Mouse (Mus musculus) hematopoietic stem cell, adult 5-6 weeks (primary cell): ENCODE measurements around the gene Fam78b. TPM values are rescaled to one million over a fixed set of nuclear protein-coding genes. Genes with fewer than 3 reads are reported as not detected.

ENCODE experiments used
- ATAC-seq, 2 experiments: fragments of 125-278 bp in 1 of 2; replicated peaks in 1 of 2; 2 replicates each; pipeline ENCODE4 v1.8.0; 2016 to 2017; ENCODE audit warnings: inconsistent platforms in 2 of 2, mild to moderate bottlenecking in 2 of 2, moderate number of reproducible peaks in 2 of 2, low read depth in 1 of 2, moderate TSS enrichment in 1 of 2; ENCODE audit not compliant: low FRiP score in 2 of 2, poor library complexity in 2 of 2, severe bottlenecking in 2 of 2, insufficient read depth in 1 of 2, low TSS enrichment in 1 of 2
- total RNA-seq: library from RNA; stranded (forward); fragments of 172-1452, 232-1000 nt; gene quantifications from 2 replicates; pipeline ENCODE4 v1.2.3, GENCODE M21; 2017

Fam78b gene
- total RNA-seq, result 0.20 TPM in 1 of 2 replicates, not detected in the other

DNA sequence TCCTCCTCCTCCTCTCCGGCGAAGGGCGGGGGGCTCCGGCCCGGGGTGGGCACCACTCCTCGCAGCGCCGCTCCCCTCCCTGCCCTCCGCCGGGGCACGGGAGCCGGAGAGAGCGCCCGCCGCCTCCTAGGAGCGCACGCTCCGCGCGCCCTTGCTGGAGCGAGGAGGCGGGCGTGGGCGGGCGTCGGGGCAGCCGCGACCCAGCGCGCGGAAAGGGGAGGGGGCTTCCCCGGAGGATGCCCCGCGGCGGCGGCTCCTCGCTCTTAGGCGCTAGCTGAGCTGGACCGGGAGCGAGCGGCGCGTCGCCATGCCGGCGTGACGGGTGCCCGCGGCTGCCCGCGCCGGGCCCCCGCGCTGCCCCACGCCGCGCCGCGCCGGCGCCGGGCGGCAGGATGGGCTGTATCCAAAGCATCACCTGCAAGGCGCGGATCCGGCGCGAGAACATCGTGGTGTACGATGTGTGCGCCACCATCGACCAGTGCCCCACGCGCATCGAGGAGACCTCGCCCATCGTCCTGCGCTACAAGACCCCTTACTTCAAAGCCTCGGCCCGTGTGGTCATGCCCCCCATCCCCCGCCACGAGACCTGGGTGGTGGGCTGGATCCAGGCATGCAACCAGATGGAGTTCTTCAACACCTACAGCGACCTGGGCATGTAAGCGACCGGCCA lies at the start of gene Fam78b:
Fam78b (plus strand) TSS at position 244 of the 670 bp plus-strand sequence.
- ATAC-seq, result no peak

DNA sequence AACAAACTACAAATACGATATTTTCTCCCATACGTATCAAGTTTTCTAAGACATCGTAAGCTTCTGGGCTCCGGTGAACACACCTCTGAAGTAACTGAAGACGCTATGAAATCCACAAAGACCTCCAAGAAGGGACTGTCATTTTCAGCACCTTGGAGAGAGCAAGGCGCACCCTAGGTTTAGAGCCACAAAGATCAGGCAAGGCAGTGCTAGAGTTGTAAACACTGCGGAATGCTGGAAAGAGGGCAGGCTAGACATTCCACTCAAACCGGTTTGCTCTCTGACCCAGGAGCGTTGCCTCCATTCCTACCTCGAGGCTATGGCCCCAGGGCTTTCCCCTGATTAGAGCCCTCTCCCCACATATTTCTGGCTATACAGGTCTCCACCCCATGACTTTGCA lies 36.7 kb upstream of the Fam78b start:
- ATAC-seq, result peak in 1 of 2 experiments; percentile 42; a peak in 1 of 4 replicates

DNA sequence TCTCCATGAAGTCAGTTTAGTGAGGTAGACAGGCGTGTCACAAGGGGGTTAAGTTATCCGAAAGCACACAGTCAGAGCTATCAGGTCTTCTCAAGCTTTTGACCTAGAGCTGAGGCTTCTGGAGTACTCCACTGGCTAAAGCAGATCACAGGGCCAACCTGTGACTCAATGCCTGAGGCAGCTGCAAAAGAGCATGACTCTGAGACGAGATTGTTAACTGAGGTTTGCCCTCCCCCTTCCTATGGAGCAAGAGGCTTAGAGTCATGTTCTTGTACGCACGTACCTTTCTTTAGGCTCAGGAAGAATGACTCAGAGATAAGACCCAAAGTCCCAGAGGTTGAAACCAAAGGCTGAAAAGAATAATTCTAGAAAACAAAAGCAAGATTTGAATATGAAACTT lies 32.9 kb upstream of the Fam78b start:
- ATAC-seq, result no peak

DNA sequence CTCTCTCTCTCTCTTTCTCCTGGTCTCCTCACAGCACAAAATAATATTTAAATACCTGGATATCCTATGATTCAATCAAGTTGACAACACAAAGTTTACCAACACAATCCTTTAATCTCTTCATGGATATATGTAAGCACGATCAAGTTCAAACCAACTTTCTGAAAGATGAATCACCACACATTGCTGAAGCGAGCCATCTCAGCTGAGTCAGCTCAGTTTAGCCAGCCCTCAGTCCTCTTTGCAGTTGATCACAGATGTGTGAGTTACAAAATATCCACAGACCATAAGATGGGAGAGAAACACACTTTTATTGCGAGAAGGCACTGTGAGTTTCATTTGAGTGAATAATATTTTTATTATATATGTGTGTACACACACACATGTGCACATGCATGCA lies 27.5 kb upstream of the Fam78b start:
- ATAC-seq, result no peak

DNA sequence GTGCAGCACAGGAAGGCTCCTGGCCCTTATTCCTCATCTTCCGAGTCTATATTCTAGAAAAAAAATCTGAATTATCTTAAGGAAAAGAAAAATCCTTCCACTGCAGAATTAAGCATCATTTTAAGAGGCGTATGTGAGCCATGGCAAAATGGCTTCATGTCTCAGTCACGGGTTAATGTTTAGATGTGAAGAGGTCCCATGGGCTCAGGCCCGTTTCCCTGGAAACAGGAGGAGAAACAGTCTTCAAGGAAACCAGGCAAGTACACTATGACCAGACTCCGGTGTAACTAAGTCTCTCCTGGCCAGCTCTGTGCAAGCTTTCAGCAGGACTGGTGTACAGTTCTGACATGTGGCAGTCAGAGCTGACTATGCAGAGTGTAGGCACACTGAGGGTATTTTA lies 22.6 kb upstream of the Fam78b start:
- no peak for ATAC-seq

DNA sequence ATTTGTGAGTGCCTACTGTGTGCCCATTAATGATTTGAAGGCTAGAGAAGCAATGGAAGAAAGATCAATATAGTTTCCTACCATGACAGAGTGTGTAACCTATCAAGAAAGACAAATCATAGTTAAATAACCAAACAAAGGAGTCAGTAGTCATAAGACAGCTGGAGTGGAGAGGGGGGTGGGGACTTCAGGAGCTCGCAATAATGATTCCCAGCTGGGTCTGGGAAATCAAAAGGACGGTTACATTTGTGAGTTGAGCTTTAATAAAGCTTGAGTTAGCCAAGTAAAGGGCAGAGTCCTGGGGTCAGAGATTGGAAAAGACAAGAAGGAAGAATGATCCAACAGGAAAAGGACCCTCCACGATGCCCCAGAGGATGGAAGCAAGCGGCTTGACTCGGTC lies 7.0 kb upstream of the Fam78b start:
- no peak for ATAC-seq

DNA sequence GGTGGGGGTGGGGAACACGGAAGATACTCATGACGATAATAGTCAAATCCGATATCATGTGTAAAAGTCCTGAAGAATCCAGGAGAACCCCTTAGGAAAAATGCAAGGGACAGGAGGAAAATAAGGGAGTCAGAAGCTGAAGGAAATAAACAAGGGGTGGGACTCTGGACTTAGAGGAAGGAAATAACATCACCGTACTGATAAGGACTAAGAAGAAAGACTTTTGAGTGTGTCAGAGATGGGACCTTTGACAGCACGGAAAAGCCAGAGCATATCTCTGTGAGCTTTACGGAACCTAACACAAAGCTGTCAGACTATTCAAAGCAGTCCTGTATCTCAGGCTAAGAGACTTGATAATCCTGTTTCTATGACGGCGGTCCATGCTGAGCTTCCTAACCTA lies 5.0 kb upstream of the Fam78b start:
- ATAC-seq, result no peak

DNA sequence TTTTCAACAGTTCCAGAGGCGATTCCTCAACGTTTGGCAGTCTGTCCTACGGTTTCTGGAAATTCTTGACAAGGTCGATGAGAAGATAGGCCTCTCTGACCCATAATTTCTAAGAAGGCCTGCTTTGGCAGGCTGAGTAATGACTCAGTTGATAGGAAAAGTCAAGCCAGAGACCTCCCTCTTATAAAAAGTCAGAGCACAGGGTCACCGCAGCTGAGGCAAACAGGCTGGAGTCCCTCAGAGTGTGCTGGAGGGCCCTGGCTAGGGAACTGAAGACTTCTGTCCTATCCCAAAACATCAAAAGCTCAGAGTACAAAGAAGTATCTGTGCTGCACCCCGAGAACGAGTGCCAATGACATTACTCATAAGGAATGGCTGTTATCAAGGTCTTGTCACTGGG lies 4.4 kb upstream of the Fam78b start:
- ATAC-seq, result no peak; a peak in 1 of 4 replicates

DNA sequence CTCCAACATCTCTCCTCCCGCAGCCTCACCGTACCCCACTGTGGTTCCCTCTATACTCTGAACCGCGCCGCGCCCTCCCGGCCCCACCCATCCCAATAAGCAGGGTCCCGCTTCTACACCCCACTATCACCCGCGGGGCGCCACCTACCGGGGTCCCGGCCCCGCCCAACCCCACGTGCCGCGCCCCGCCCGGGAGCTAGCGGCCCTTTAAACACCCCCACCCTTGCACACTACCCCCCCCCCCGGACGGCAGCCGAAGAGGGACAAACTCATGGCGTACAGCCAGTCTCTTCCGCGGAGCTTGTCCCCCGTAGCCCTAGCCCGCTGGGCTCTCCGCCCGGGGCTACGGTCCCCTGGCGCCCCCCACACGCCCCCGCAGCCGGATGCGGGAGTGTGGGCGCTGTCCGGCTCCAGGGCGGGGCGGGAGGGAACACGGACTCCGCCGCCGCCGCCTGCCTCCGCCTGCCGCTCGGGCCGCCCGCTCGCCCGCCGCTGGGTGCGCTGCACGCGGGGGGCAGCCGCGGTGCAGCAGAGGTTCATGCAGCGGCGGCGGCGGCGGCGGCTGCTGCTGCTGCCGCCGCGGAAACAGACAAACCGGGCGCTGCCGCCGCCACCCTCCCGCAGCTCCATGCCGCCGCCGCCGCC lies 566 bp upstream of the Fam78b start:
- peak in 1 of 2 experiments; percentile 21; a peak in 1 of 4 replicates for ATAC-seq

DNA sequence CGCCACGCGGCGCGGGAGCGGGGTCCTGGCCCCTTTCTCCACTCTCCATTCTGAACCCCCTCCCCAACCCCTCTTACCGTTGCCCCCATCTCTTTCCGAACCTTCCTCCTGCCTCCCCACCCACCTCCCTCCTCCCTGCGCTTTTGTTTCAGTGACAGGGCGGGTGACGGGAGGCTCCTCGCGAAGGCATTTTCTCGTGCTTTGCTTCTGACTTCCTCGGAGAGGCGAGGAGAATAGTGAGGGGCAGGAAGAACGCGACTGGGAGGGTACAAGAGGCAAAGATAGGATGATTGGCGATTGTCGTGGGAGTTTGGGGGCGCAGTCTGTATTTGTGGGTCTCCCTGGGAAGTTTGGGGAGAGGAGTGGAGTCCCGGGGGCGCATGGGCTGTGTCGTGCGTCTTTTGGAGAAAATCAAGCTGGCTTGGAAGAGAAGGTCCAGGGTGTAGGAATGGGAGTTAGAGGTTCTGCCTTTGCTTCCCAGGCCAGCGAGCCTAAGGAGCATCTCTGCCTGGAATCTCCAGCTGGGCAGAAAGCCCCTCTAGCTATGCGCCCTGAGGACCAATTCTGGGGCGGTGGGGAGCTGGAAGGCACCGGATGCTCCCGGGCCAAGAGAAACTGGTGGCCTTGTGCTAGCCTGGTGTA lies 748 bp downstream of the Fam78b start:
- ATAC-seq, result peak in 1 of 2 experiments; percentile 11; a peak in 1 of 4 replicates

DNA sequence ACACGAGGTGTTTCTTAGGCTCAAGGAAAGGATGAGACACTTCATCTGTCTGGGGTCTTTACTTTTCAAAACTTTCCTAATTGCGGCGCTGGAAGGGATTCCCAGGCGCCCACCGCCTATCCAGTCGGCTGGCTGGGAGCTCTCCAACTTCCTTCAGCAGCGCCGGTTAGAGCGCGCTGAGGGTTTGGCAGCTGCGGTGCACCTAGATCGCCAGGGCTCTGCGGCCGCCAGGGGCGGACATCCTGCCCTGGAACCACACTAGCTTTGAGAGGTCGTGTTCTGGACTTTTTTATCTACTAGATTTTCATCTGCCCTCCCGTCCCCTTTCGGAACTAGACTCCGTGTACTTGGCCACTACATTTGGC lies 1.3 kb downstream of the Fam78b start:
- peak; percentile 67 to 72 for ATAC-seq

DNA sequence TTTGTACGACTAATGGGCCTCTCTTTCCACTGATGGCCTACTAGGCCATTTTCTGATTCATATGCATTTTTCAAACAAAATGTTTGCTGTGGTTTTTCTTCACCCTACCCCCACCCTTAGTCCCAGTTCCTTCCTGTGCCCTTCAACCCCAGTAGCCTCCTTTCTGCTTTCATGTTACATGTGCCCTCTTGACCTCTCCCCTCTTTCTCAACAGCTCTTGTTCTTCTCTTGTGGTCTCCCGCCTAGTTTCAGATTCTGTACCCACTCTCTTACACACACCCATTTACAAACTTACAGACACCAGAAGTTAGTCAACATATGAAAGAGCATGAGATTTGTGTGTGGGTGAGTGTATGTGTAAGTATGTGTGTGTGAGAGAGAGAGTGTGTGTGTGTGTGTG lies 3.4 kb downstream of the Fam78b start:
- ATAC-seq, result no peak

DNA sequence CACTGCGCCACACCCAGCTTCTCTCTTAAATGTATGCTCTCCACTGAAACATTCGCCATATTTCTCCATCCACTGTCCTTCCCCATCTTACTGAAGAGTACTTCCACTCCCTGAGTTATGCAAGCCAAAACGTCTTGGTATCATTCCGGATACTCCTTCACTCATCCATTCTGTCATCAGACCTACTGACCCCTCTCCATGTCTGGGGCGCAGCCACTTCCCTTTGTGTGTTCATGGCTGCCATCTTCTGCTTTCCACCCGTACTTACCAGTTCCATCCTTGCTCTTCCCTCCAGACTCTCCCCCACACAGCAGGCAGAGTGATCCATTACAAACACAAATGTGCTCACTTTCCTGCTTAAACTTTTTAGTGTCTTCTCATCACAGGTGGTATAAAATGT lies 6.1 kb downstream of the Fam78b start:
- ATAC-seq, result no peak

DNA sequence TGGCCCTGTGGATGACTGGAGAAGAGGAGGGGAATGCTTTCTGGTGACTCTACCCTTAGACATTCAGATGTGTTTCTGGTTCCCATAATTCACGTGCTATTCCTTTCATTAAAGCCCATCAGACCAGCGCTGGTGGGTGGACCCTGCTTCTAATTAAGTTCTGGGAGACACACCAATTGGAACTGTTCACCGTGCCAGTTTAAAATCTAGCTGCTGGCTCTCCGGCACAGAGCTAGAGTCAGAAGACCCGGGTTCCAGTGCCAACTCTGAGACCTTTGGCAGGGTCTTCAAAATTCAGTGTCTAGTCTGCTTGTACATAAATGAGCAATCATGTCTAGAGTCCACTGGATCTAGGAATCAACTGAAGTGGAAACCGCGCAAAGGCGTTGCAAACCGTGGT lies 9.0 kb downstream of the Fam78b start:
- no peak for ATAC-seq

DNA sequence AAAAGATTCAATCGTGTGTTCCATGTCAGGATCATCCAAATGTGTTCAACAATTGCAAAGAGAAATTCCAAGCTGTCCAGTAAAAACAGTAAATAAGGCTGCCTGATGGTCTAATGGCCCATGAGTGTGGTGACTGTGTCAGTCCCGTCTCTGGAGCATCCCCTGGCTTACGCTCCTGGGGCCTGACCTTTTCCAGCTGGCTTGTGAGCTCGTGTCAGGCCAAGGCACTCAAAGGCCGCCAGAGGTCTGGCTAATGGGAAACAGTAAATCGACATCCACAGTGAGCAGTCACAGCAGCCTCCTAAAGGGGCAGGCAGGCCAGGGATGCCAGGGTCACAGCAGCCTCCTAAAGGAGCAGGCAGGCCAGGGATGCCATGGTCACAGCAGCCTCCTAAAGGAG lies 10.1 kb downstream of the Fam78b start:
- no peak for ATAC-seq

DNA sequence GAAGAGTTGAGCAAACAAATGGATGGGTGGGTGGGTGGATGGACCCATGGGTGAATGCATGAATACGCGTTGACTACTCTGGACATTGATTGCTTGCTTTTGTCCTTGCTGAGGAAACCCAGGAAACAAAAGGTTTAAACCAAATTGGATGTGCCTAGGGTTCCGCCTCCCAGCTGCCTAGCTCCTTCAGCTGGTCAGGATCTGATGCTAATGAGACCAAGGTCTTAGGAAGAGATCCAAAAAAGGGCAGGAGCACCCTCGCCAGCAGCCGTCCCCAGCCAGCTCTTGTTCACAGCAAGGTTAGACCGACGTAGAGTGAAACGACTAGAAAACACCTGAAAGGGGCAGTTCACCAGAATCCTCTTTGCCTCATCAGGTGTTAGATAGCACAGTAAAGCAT lies 11.4 kb downstream of the Fam78b start:
- no peak for ATAC-seq

DNA sequence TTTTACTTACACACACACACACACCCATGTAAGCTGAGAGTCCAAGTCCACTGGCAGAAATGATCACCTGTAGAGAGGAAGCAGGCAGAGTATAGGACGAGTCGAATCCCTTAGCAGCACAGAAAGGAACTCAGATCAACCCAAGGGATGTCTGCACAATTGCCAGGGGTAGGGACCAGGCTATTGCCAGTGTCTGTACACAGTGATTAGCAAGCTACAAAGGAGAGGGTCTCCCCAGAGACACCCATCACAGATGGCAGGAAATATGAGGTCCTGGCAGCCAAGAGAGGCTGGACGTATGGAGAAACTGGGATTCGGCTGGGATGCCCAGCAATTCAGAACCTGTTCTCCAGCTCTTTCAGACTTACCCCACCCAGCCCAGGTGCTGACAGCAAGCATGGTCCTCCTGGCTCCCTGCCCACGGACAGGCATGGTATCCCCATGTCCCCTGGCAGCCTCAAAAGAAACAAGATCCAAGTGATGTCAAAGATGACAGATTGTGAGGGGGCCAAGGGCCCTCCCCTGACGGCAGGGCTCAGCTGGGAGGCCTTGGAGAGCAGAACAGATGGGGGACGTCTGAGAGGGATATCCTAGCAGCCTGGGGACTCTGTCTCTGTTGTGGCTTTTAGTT lies 12.1 kb downstream of the Fam78b start:
- no peak for ATAC-seq

DNA sequence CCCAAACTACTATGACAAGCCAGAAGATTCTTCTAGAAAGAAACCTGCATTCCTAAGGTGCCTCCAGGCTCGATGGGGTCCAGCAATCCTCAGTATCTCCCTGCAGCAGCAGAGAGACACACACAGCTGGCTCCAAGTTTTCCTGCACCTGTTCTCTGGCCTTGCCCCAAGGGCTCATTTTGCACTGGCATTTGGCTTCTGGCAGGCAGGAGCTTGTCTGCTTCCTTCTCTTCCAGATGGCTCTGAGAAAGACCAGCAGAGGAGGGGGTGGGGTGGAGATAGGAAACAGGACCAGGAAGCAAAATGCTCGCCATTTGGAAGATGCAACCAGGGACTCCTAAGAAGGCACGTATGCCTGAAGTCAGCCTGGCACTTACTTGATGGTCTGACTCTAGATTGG lies 15.1 kb downstream of the Fam78b start:
- no peak for ATAC-seq
